Mouse (Mus musculus): ENCODE measurements around the gene Bckdhb.

Bckdhb gene

DNA sequence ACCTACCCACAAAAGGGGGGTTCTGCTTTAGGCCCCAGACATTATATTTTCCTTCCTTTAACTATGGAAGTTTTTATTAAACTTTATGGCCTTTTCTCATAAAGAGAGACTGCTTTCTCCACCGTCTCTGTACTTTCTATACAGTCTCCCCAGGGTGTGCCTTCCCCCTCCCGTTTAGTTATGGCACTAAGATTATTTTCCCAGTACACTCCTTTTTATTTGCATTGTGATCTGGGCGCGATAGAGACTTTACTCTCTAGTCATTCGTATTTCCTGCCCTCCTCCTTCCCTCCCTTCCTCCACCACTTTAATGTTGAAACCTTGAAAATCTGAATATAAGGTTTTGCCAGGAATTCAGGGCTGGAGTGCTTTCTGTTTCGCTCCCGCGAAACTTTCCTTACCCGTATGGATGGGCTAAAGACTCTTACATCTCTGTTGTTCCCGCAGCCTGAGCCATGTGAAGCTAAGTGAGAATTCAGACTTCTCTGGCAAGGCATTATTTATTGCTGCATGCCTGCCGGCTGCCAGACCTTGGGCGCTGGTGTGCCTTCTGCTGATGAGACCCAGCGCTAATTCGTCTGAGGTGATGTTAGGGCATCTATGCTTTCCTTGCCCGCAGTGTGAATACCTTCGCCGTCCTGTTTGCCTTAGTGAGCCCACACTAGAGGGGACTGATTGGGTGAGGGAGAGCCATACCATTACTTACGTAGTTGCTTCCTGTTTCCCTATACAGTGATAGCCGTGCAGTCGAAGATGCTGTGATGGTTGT lies 182.3 kb downstream of the Bckdhb start:
- DNase-seq (ENCODE audit: low spot score in 2 of 2) = no peak

DNA sequence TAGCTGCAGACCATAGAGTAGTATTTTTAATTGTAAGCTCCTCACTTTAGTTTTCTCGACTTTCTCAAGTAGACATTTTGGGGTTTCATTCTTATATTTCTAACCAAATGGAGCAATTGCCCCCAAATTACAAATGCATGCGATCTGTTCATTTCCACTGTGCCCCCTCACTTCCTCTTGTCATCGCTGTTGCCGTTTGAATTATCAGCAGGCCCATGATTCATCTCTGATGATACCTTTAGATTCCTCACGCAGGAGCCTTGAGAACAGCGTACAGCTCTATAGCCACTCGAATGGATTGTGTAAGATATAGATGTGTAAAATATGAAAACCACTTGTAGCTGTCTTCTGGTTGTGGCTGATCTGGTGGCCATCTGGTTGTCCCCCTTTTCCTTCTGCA lies 183.6 kb downstream of the Bckdhb start:
- DNase-seq (ENCODE audit: low spot score in 2 of 2) = no peak

- no peak for DNase-seq (ENCODE audit: low spot score in 2 of 2)
Observed at GRCm38 (mm10) chr9:84109777-84110478, 185.0 kb downstream of the Bckdhb start.

- no peak for DNase-seq (ENCODE audit: low spot score in 2 of 2)
Observed at GRCm38 (mm10) chr9:84110616-84111015, 185.7 kb downstream of the Bckdhb start.

DNA sequence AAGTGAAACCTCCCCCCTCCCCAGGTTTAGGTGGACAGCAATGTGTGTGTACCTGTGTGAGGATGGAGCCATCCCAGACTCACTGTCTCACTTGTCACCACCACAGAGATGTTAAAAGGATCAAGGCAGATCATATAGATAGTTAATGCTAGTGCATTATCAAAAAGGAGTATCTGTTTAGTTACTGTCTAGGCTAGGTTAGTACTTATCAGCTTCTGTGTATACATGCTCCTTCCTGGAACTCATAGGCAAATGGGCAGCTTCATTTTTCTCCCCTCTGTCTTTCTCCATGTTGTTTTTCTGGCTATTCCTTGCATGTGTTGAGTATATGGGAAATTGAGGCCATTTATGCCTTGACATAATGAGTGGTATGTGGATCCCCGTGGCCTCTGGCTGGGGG lies 187.4 kb downstream of the Bckdhb start:
- no peak for DNase-seq (ENCODE audit: low spot score in 2 of 2)

GRCm38 (mm10) chr9:84112842-84113568 lies 188.1 kb downstream of the Bckdhb start:
- DNase-seq (ENCODE audit: low spot score in 2 of 2) = no peak

DNA sequence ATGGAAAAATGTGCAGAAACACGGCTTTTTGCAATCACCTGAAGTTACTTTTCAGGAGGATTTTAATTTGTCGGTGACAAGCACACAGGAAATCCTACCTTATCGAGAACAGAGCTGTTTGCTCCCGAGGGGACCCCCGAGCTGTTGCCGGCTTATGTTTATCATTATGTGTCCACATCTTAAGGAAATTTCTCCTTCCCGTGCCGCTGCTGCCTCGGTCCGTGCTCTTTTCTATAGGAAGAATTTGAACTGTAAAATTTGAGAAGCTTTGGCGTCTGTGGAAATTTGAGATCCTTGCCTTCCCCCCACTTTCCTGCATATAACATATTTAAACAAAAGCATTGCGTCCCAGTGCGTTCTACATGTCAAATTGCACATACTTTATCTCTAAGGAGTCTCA lies 189.3 kb downstream of the Bckdhb start:
- no peak for DNase-seq (ENCODE audit: low spot score in 2 of 2)

GRCm38 (mm10) chr9:84117337-84117736 lies 192.4 kb downstream of the Bckdhb start:
- DNase-seq (ENCODE audit: low spot score in 2 of 2) = no peak

DNA sequence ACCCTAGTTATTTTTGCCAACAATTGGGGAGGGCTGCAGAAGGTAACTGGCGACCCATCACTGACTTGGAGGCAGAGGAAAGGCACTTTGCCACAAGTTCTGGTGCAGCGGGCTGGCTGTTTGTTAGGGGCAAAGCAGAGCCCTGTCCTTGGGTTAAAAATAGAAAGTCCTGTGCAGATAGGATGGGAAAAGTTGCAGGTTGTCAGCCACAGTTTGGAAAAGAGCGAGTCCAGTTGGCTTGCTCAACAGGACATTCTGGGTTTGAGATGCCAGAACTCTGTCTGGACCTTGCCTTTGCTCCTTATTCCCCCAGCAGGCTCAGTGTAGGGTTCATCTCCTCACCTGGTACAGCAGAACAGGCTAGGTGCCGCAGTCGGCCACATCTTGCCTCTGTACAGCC lies 200.1 kb downstream of the Bckdhb start:
- no peak for DNase-seq (ENCODE audit: low spot score in 2 of 2)

- DNase-seq (ENCODE audit: low spot score in 2 of 2) = no peak
Observed at GRCm38 (mm10) chr9:84130338-84130737, 205.4 kb downstream of the Bckdhb start.

DNA sequence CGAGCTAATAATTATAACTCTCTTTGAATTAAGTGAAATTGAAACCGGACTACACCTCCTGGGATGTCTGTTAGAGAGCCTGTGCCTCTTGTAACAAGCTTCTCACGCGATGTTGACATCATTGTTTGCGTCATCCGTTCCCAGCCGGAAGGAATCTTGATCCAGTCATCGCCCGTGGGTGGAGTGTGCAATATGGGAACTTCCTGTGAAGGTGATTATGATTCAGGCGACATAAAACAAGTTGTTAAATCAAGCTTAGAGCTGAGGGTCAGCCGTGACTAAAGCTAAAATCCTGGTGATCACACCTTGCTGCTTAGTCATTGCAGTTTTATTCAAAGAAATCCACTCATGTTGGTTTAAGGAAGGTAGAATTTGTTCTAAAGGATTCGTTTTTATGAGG lies 210.1 kb downstream of the Bckdhb start:
- DNase-seq (ENCODE audit: low spot score in 2 of 2) = no peak

DNA sequence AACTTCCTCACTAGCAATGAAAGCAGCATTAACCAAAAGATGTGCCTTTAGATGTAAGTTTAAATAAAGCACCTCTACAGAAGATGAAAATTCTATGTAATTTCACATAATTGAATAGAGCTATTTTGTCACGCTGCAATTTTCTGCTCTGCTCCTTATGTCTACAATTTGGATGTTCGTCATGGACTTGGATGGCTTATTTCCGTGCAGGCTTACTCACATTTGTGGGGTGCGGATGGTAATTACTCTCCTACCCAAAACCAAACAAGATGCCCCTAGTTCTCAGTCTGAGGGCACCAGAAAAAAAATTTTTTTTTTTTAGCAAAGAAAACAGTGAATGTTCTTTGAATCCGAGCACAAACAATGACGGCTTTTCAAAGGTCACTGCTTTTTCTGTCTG lies 212.2 kb downstream of the Bckdhb start:
- no peak for DNase-seq (ENCODE audit: low spot score in 2 of 2)

DNA sequence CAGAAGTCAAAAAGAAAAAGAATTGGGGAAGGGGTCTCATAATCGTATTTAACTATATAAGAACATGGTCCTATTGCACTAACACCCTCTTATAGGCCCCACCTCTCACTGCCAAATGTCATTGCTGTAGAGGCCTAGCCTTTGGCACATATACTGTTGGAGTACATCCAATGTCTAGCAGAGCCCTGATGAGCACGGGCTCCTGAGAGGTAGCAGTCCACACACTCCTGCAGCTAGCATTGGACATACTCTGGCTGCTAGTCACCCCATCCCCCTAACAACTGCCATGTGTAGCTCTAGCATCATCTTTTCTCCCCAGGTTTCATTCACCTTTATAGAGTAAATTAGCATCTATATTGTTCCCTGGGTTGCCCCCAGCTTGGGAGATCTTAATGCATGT lies 223.2 kb downstream of the Bckdhb start:
- no peak for DNase-seq (ENCODE audit: low spot score in 2 of 2)
